Mouse (Mus musculus) Patski (cell line): ENCODE data around the gene Cdh6. TPM values are rescaled to one million over a fixed set of nuclear protein-coding genes. Genes with fewer than 3 reads are reported as not detected.

ENCODE experiments used
- ATAC-seq: fragments of 100-300 bp; one replicate; pipeline ENCODE4 v1.8.0; 2021
- CTCF ChIA-PET: fragments of 350-600 bp; sonication (Branson Sonifier 250); formaldehyde crosslinking; loops from one replicate; lab custom pipeline; 2022; ENCODE audit warnings: inconsistent platforms; lab: Charles Lee
- POLR2A ChIA-PET: fragments of 350-600 bp; sonication (Branson Sonifier 250); formaldehyde crosslinking; loops from one replicate; lab custom pipeline; 2022; ENCODE audit warnings: antibody characterized with exemption, inconsistent platforms; lab: Charles Lee
- DNase-seq: peaks from one replicate; pipeline ENCODE4 v3.0.0-alpha.2; 2011; ENCODE audit warnings: low read depth, low spot score
- H3K27me3 ChIP-seq: fragments of 371-371 bp; one replicate; pipeline ENCODE4 v1.5.1; 2021
- CTCF ChIP-seq: fragments of 100-300 bp; IDR thresholded peaks from one replicate; pipeline ENCODE4 v1.5.1; 2021
- in situ Hi-C: fragments of 300-500 bp; cut with MboI; formaldehyde crosslinking; loops from 3 replicates; pipeline ENCODE4 v1.11.1; 2018; ENCODE audit warnings: low pct_unique_long_range_greater_than_20kb, mixed read lengths
- polyA plus RNA-seq: library from polyadenylated mRNA; unstranded; gene quantifications from one replicate; pipeline ENCODE4 v1.2.3, GENCODE M21; 2021

The Cdh6 gene
- polyA plus RNA-seq, 1 experiment from 2014 or later: 106 TPM

GRCm38 (mm10) chr15:13016756-13017357 lies 156.6 kb downstream of the Cdh6 start:
- CTCF ChIA-PET: interaction anchor here (0.6 to 1.2 kb wide), 2 partner anchors 9 to 12 kb away, joined by 3 to 4 read pairs; no protein-coding TSS in a partner anchor
- H3K27me3 ChIP-seq: no peaks in the 10 kb centered on the region
- no peak for DNase-seq
- TF ChIP-seq CTCF: no peak
- no peak for ATAC-seq
- in situ Hi-C loops: no loop called here
- POLR2A ChIA-PET: no interaction called here

- peaks cover 6% of the 10 kb centered on the region for H3K27me3 ChIP-seq
- POLR2A ChIA-PET: no interaction called here
- in situ Hi-C loops: no loop called here
- no peak for TF ChIP-seq CTCF
- DNase-seq: no peak
- ATAC-seq: no peak
- CTCF ChIA-PET: interaction anchor here (1.1 to 1.3 kb wide), 2 partner anchors 8 to 18 kb away, joined by 3 to 5 read pairs; no protein-coding TSS in a partner anchor
These were observed 164.7 kb downstream of the Cdh6 start for GRCm38 (mm10) chr15:13008803-13009202.

- POLR2A ChIA-PET: no interaction called here
- CTCF ChIA-PET: no interaction called here
- DNase-seq: no peak
- H3K27me3 ChIP-seq: peaks cover 6% of the 10 kb centered on the region
- no peak for ATAC-seq
- in situ Hi-C loops: no loop called here
- TF ChIP-seq CTCF: no peak
These were observed 167.5 kb downstream of the Cdh6 start for GRCm38 (mm10) chr15:13005934-13006333.

GRCm38 (mm10) chr15:13001549-13001948 lies 171.9 kb downstream of the Cdh6 start:
- ATAC-seq (no peak), DNase-seq (no peak)
- no peaks in the 10 kb centered on the region for H3K27me3 ChIP-seq
- CTCF ChIA-PET: no interaction called here
- POLR2A ChIA-PET: no interaction called here
- peak; percentile 6 for TF ChIP-seq CTCF
- in situ Hi-C loops: no loop called here

GRCm38 (mm10) chr15:12994563-12995359 lies 178.7 kb downstream of the Cdh6 start:
- ATAC-seq (no peak), DNase-seq (no peak)
- no peaks in the 10 kb centered on the region for H3K27me3 ChIP-seq
- ChIA-PET POLR2A (interaction anchor here (0.5 kb wide), 1 partner anchor 98 kb away, joined by 3 read pairs; no protein-coding TSS in a partner anchor), CTCF (no interaction called here)
- no peak for TF ChIP-seq CTCF
- in situ Hi-C loops: no loop called here
